Mouse (Mus musculus) ES-E14 (cell line): ENCODE measurements around the gene Rtp3.

ENCODE experiments used
- CHD2 ChIP-seq: IDR thresholded peaks from 2 replicates; pipeline ENCODE4 v1.6.1; 2014; ENCODE audit warnings: mild to moderate bottlenecking, low read depth, low read length, inconsistent platforms
- HCFC1 ChIP-seq: IDR thresholded peaks from 2 replicates; pipeline ENCODE4 v1.6.1; 2012; ENCODE audit warnings: low read length, inconsistent platforms, borderline replicate concordance; ENCODE audit not compliant: insufficient read depth
- ZC3H11A ChIP-seq: IDR thresholded peaks from 2 replicates; pipeline ENCODE4 v1.6.1; 2012; ENCODE audit warnings: low read depth, mild to moderate bottlenecking, inconsistent platforms, low read length, borderline replicate concordance
- ZNF384 ChIP-seq: IDR thresholded peaks from 2 replicates; pipeline ENCODE4 v1.6.1; 2012; ENCODE audit warnings: low read depth, low read length, inconsistent platforms

DNA sequence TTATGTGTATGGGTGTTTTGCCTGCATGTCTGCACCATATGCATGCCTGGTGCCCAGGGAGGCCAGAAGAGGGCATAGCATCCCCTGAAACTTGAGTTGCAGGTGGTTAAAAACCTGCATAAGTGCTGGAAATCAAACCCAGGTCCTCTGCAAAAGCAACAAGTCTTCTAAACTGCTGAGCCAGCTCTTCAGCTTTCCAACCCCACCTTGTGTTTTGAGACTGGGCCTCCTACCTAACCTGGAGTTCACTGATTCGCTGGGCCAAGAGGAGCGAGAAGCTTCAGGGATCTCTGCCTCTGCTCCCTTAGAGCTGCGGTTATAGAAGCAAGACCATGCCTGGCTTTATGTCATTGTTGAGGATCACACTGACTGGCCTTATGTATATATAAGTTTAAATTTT is 40.3 kb downstream of the Rtp3 start:
- TF ChIP-seq ZC3H11A: no peak
- no peak for TF ChIP-seq CHD2
- no peak for TF ChIP-seq HCFC1
- no peak for TF ChIP-seq ZNF384
